Mouse (Mus musculus) erythroblast, embryonic 14.5 days (primary cell): ENCODE data around the gene Lgr5. TPM values are rescaled to one million over a fixed set of nuclear protein-coding genes. Genes with fewer than 3 reads are reported as not detected.

ENCODE experiments used
- H3K27me3 ChIP-seq: 2 replicates; pipeline ENCODE4 v1.6.1; 2012; ENCODE audit warnings: inconsistent platforms; ENCODE audit not compliant: control insufficient read depth
- H3K36me3 ChIP-seq: 2 replicates; pipeline ENCODE4 v1.6.1; 2012; ENCODE audit warnings: mild to moderate bottlenecking, inconsistent platforms; ENCODE audit not compliant: control insufficient read depth
- H3K4me1 ChIP-seq: 2 replicates; pipeline ENCODE4 v1.6.1; 2012; ENCODE audit warnings: inconsistent platforms; ENCODE audit not compliant: control insufficient read depth
- H3K4me3 ChIP-seq: replicated peaks from 2 replicates; pipeline ENCODE3; 2012; ENCODE audit warnings: moderate library complexity, mild to moderate bottlenecking, inconsistent platforms
- H3K9me3 ChIP-seq: 2 replicates; pipeline ENCODE4 v1.6.1; 2012; ENCODE audit warnings: low read length, inconsistent platforms, mixed read lengths; ENCODE audit not compliant: control insufficient read depth
- GATA1 ChIP-seq: IDR thresholded peaks from 2 replicates; pipeline ENCODE4 v1.6.1; 2012; ENCODE audit warnings: low read length, inconsistent platforms, mixed read lengths
- TAL1 ChIP-seq: IDR thresholded peaks from 3 replicates; pipeline ENCODE4 v1.6.1; 2012; ENCODE audit warnings: low read length, inconsistent platforms, mixed read lengths
- polyA plus RNA-seq: library from polyadenylated mRNA; stranded (reverse); fragments of >175 nt; gene quantifications from 2 replicates; pipeline ENCODE4 v1.2.3, GENCODE M21; 2012

Lgr5 gene
- polyA plus RNA-seq, 1 experiment: not detected

GRCm38 (mm10) chr10:115556738-115557242, 30.8 kb downstream of the Lgr5 start:
- TF ChIP-seq GATA1: no peak
- no peak for TF ChIP-seq TAL1
- no peaks in the 10 kb centered on the region for H3K36me3 ChIP-seq
- H3K27me3 ChIP-seq: no peaks in the 10 kb centered on the region
- no peaks in the 10 kb centered on the region for H3K9me3 ChIP-seq
- H3K4me1 ChIP-seq: no peaks in the 10 kb centered on the region
- no peak overlapping the region for H3K4me3 ChIP-seq

GRCm38 (mm10) chr10:115555191-115555765, 32.3 kb downstream of the Lgr5 start:
- H3K4me3 ChIP-seq: no peak overlapping the region
- no peaks in the 10 kb centered on the region for H3K27me3 ChIP-seq
- H3K4me1 ChIP-seq: no peaks in the 10 kb centered on the region
- TF ChIP-seq GATA1 (no peak), TAL1 (no peak)
- H3K9me3 ChIP-seq: no peaks in the 10 kb centered on the region
- H3K36me3 ChIP-seq: no peaks in the 10 kb centered on the region

- Histone ChIP-seq H3K27me3 (no peaks in the 10 kb centered on the region), H3K36me3 (no peaks in the 10 kb centered on the region), H3K4me1 (no peaks in the 10 kb centered on the region), H3K9me3 (no peaks in the 10 kb centered on the region), H3K4me3 (no peak overlapping the region)
- TF ChIP-seq TAL1: no peak
- no peak for TF ChIP-seq GATA1
Measured at GRCm38 (mm10) chr10:115553352-115554113, 34.0 kb downstream of the Lgr5 start.

- no peak overlapping the region for H3K4me3 ChIP-seq
- no peaks in the 10 kb centered on the region for H3K4me1 ChIP-seq
- no peaks in the 10 kb centered on the region for H3K27me3 ChIP-seq
- H3K9me3 ChIP-seq: no peaks in the 10 kb centered on the region
- TF ChIP-seq GATA1: no peak
- TF ChIP-seq TAL1: no peak
- H3K36me3 ChIP-seq: no peaks in the 10 kb centered on the region
Measured at GRCm38 (mm10) chr10:115551069-115551468, 36.5 kb downstream of the Lgr5 start.

DNA sequence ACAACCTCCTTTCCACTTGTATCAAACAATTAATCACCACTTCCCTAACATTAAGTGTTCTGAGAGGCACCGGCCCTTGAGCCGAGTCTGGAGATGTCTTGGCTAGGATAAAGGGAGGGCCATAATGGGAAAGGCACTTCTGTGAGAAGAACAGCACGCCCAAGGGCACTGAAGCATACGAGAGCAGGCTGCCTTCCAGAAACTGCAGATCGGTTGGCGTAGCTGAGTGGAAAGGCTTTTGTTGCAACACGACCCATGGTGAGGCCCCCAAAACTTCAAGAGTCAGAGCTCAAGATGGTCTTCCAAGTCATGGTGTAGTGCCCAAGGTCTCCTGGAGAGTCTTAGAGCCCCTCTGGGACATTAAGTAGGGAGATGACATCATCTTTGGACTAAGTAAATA, 37.3 kb downstream of the Lgr5 start:
- no peaks in the 10 kb centered on the region for H3K9me3 ChIP-seq
- TF ChIP-seq TAL1 (no peak), GATA1 (no peak)
- no peak overlapping the region for H3K4me3 ChIP-seq
- H3K27me3 ChIP-seq: no peaks in the 10 kb centered on the region
- no peaks in the 10 kb centered on the region for H3K4me1 ChIP-seq
- H3K36me3 ChIP-seq: no peaks in the 10 kb centered on the region

- no peak overlapping the region for H3K4me3 ChIP-seq
- no peaks in the 10 kb centered on the region for H3K4me1 ChIP-seq
- TF ChIP-seq GATA1: no peak
- no peak for TF ChIP-seq TAL1
- peaks cover 3% of the 10 kb centered on the region; the same call in 1 of the 2 replicates for H3K9me3 ChIP-seq
- H3K27me3 ChIP-seq: no peaks in the 10 kb centered on the region
- no peaks in the 10 kb centered on the region for H3K36me3 ChIP-seq
Measured at GRCm38 (mm10) chr10:115542917-115543316, 44.7 kb downstream of the Lgr5 start.

GRCm38 (mm10) chr10:115530746-115531145, 56.8 kb downstream of the Lgr5 start:
- TF ChIP-seq GATA1 (no peak), TAL1 (no peak)
- H3K4me1 ChIP-seq: no peaks in the 10 kb centered on the region
- no peaks in the 10 kb centered on the region for H3K27me3 ChIP-seq
- H3K9me3 ChIP-seq: peaks cover 4% of the 10 kb centered on the region; the same call in 1 of the 2 replicates
- H3K36me3 ChIP-seq: no peaks in the 10 kb centered on the region
- H3K4me3 ChIP-seq: no peak overlapping the region

GRCm38 (mm10) chr10:115529768-115530167, 57.8 kb downstream of the Lgr5 start:
- TF ChIP-seq GATA1 (no peak), TAL1 (no peak)
- H3K36me3 ChIP-seq: no peaks in the 10 kb centered on the region
- H3K4me1 ChIP-seq: no peaks in the 10 kb centered on the region
- peaks cover 2% of the 10 kb centered on the region; the same call in 1 of the 2 replicates for H3K9me3 ChIP-seq
- no peak overlapping the region for H3K4me3 ChIP-seq
- no peaks in the 10 kb centered on the region for H3K27me3 ChIP-seq

GRCm38 (mm10) chr10:115528892-115529291, 58.7 kb downstream of the Lgr5 start:
- no peak overlapping the region for H3K4me3 ChIP-seq
- no peaks in the 10 kb centered on the region for H3K27me3 ChIP-seq
- no peaks in the 10 kb centered on the region for H3K36me3 ChIP-seq
- no peaks in the 10 kb centered on the region for H3K4me1 ChIP-seq
- no peak for TF ChIP-seq TAL1
- TF ChIP-seq GATA1: no peak
- peaks cover 2% of the 10 kb centered on the region; the same call in 1 of the 2 replicates for H3K9me3 ChIP-seq
